Mouse (Mus musculus) monocyte, adult 2 months (primary cell): ENCODE data around the gene Enkd1.
A peak's percentile ranks its signal among the peaks of the same experiment; 100 is the strongest.

ENCODE experiments used
- DNase-seq, 2 experiments: peaks; one replicate each; pipeline ENCODE4 v3.0.0; 2022; ENCODE audit warnings: low spot score in 2 of 2, low read depth in 1 of 2

Enkd1 gene

GRCm38 (mm10) chr8:105707498-105708403 is at the start of gene Enkd1, which contains the start of gene 4933405L10Rik:
TSS of gene Enkd1 (minus strand) at chr8:105708210.
TSS of gene 4933405L10Rik (plus strand) at chr8:105707655.
- DNase-seq, result peak; percentile 53 to 66

- no peak for DNase-seq
Measured at GRCm38 (mm10) chr8:105754688-105755087, 46.7 kb upstream of the Enkd1 start.

- no peak for DNase-seq
Measured at GRCm38 (mm10) chr8:105753916-105754315, 45.9 kb upstream of the Enkd1 start.

GRCm38 (mm10) chr8:105750606-105751005 is 42.6 kb upstream of the Enkd1 start:
- DNase-seq, result no peak

GRCm38 (mm10) chr8:105743301-105743700 is 35.3 kb upstream of the Enkd1 start:
- DNase-seq, result no peak

GRCm38 (mm10) chr8:105739216-105739615 is 31.2 kb upstream of the Enkd1 start:
- no peak for DNase-seq

GRCm38 (mm10) chr8:105732186-105732585 is 24.2 kb upstream of the Enkd1 start:
- DNase-seq, result no peak

- DNase-seq, result no peak
Measured at GRCm38 (mm10) chr8:105727397-105728124, 19.6 kb upstream of the Enkd1 start.

- DNase-seq, result no peak
Measured at GRCm38 (mm10) chr8:105725726-105726125, 17.7 kb upstream of the Enkd1 start.

- DNase-seq, result no peak
Measured at GRCm38 (mm10) chr8:105722861-105723260, 14.9 kb upstream of the Enkd1 start.

- no peak for DNase-seq
Measured at GRCm38 (mm10) chr8:105719637-105720036, 11.6 kb upstream of the Enkd1 start.

GRCm38 (mm10) chr8:105716302-105716945 is 8.4 kb upstream of the Enkd1 start:
- no peak for DNase-seq

GRCm38 (mm10) chr8:105715042-105715441 is 7.0 kb upstream of the Enkd1 start:
- no peak for DNase-seq

- DNase-seq, result peak; percentile 46 to 70
Measured at GRCm38 (mm10) chr8:105714139-105714538, 6.1 kb upstream of the Enkd1 start.

GRCm38 (mm10) chr8:105712286-105712685 is 4.3 kb upstream of the Enkd1 start:
- no peak for DNase-seq

GRCm38 (mm10) chr8:105709317-105709716 is 1.3 kb upstream of the Enkd1 start:
- DNase-seq, result no peak

GRCm38 (mm10) chr8:105708675-105709074 is 665 bp upstream of the Enkd1 start:
- no peak for DNase-seq

- DNase-seq, result no peak
Measured at GRCm38 (mm10) chr8:105706426-105706825, 1.6 kb downstream of the Enkd1 start.

- DNase-seq, result no peak
Measured at GRCm38 (mm10) chr8:105704955-105705354, 3.1 kb downstream of the Enkd1 start.

- DNase-seq, result no peak
Measured at GRCm38 (mm10) chr8:105704146-105704812, 3.7 kb downstream of the Enkd1 start.
